Mouse (Mus musculus) small intestine, adult 2 months (tissue): ENCODE measurements around the gene Dab1. TPM values are rescaled to one million over a fixed set of nuclear protein-coding genes. Genes with fewer than 3 reads are reported as not detected.

Source experiments
- H3K27ac ChIP-seq: fragments of 200-500 bp; 2 replicates; pipeline ENCODE4 v1.5.1; 2012; ENCODE audit warnings: low read depth, low read length, control low read depth, inconsistent platforms; ENCODE audit not compliant: insufficient read depth
- H3K27me3 ChIP-seq: fragments of 200-500 bp; 2 replicates; pipeline ENCODE4 v1.6.1; 2012; ENCODE audit warnings: mild to moderate bottlenecking, moderate library complexity, low read length, inconsistent platforms; ENCODE audit not compliant: control insufficient read depth, insufficient read depth
- H3K36me3 ChIP-seq: fragments of 200-500 bp; 2 replicates; pipeline ENCODE4 v1.6.1; 2012; ENCODE audit warnings: mild to moderate bottlenecking, low read length, control low read depth, inconsistent platforms; ENCODE audit not compliant: control insufficient read depth, insufficient read depth
- H3K4me1 ChIP-seq: fragments of 200-500 bp; 2 replicates; pipeline ENCODE4 v1.6.1; 2012; ENCODE audit warnings: low read length, inconsistent platforms, mixed read lengths; ENCODE audit not compliant: control insufficient read depth, insufficient read depth, insufficient read length
- H3K4me3 ChIP-seq: fragments of 200-500 bp; 2 replicates; pipeline ENCODE4 v1.5.1; 2012; ENCODE audit warnings: low read depth, mild to moderate bottlenecking, control low read depth, inconsistent platforms, low read length, moderate library complexity
- CTCF ChIP-seq: fragments of 200-500 bp; IDR thresholded peaks from 2 replicates; pipeline ENCODE4 v1.5.1; 2012; ENCODE audit warnings: low read depth, mild to moderate bottlenecking, control low read depth, inconsistent platforms, low read length, moderate library complexity, mixed read lengths; ENCODE audit not compliant: insufficient replicate concordance, insufficient read length; ENCODE audit errors: extremely low read depth
- POLR2A ChIP-seq: fragments of 200-500 bp; IDR thresholded peaks from 2 replicates; pipeline ENCODE4 v1.6.1; 2012; ENCODE audit warnings: low read depth, mild to moderate bottlenecking, control low read depth, inconsistent platforms, low read length, moderate library complexity
- WGBS: fragments of 180-500 bp; shearing (Covaris S2); methylation state at CpG from one replicate; pipeline ENCODE4 v1.1.7; 2018; 5-methylcytosine and 5-hydroxymethylcytosine counted together
- polyA plus RNA-seq: library from polyadenylated mRNA; depleted of rRNA; stranded (reverse); fragments of >200 nt; gene quantifications from 2 replicates; pipeline ENCODE4 v1.2.3, GENCODE M21; 2012

Gene Dab1
- polyA plus RNA-seq, 1 experiment: 57.9 TPM

- no peak overlapping the region for H3K27ac ChIP-seq
- TF ChIP-seq POLR2A (no peak), CTCF (no peak)
- H3K4me3 ChIP-seq: no peak overlapping the region
- H3K4me1 ChIP-seq: no peaks in the 10 kb centered on the region
- H3K27me3 ChIP-seq: no peaks in the 10 kb centered on the region
- H3K36me3 ChIP-seq: peaks cover 3% of the 10 kb centered on the region; the same call in 1 of the 2 replicates
- 73% methylated on average over 11 of the region's 11 CpGs for WGBS
Measured at GRCm38 (mm10) chr4:104694188-104694587, 1075.0 kb downstream of the Dab1 start.

- Histone ChIP-seq H3K4me3 (no peak overlapping the region), H3K27me3 (no peaks in the 10 kb centered on the region), H3K4me1 (no peaks in the 10 kb centered on the region), H3K27ac (no peak overlapping the region), H3K36me3 (peaks cover 3% of the 10 kb centered on the region; the same call in 1 of the 2 replicates)
- WGBS: 97% methylated on average over 3 of the region's 3 CpGs
- TF ChIP-seq POLR2A (no peak), CTCF (no peak)
Measured at GRCm38 (mm10) chr4:104696522-104696921, 1077.4 kb downstream of the Dab1 start.

GRCm38 (mm10) chr4:104697703-104698102 lies 1078.5 kb downstream of the Dab1 start:
- no peaks in the 10 kb centered on the region for H3K4me1 ChIP-seq
- TF ChIP-seq POLR2A: no peak
- no peak for TF ChIP-seq CTCF
- H3K27me3 ChIP-seq: no peaks in the 10 kb centered on the region
- peaks cover 3% of the 10 kb centered on the region; the same call in 1 of the 2 replicates for H3K36me3 ChIP-seq
- H3K4me3 ChIP-seq: no peak overlapping the region
- WGBS: 75% methylated on average over 4 of the region's 4 CpGs
- H3K27ac ChIP-seq: no peak overlapping the region

DNA sequence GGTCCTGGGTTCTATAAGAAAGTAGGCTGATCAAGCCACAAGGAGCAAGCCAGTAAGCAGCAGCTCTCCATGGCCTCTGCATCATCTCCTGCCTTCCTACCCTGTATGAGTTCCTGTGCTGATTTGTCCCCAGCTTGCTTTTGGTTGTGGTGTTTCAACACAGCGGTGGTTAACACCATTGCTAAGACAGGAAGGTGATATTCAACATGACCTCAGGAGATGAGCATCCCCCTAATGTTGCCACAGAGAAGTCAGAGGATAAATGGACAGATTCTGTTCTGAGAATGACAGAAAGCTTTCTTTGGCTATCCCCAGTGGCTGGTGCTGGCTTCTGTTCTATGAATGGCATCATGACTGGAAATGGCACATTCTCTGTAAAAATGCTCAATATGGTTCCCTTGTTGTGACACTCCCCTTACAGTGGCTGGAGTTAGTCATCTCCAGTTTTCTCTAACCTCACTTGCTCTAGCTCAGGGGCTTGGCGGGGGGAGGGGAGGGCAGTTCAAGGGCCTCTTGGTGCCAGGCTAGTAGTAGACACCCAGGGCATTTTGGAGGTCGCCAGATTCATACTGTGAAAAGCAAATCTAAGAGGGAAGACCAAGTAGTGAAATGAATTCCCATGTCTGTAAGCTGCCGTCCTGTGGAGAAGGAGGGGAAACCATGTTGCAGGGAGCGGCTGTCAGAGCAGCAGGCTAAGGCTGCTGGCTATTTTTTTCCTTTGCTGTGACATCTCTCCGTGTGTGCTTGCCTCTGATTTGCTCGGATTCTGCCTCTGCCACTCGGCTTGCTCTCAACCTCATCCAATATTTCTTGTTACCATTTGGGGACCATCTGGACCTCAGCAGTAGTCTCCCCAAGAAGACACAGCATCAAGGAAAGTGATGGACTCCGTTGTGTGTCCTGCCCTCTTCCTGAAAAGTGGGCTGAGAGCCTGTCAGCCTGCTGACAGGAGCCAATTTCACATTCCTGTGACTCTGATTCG lies 1086.8 kb downstream of the Dab1 start:
- no peak for TF ChIP-seq CTCF
- TF ChIP-seq POLR2A: no peak
- no peaks in the 10 kb centered on the region for H3K36me3 ChIP-seq
- H3K27me3 ChIP-seq: no peaks in the 10 kb centered on the region
- WGBS: 74% methylated on average over 10 of the region's 10 CpGs
- H3K4me1 ChIP-seq: no peaks in the 10 kb centered on the region
- no peak overlapping the region for H3K4me3 ChIP-seq
- H3K27ac ChIP-seq: no peak overlapping the region

DNA sequence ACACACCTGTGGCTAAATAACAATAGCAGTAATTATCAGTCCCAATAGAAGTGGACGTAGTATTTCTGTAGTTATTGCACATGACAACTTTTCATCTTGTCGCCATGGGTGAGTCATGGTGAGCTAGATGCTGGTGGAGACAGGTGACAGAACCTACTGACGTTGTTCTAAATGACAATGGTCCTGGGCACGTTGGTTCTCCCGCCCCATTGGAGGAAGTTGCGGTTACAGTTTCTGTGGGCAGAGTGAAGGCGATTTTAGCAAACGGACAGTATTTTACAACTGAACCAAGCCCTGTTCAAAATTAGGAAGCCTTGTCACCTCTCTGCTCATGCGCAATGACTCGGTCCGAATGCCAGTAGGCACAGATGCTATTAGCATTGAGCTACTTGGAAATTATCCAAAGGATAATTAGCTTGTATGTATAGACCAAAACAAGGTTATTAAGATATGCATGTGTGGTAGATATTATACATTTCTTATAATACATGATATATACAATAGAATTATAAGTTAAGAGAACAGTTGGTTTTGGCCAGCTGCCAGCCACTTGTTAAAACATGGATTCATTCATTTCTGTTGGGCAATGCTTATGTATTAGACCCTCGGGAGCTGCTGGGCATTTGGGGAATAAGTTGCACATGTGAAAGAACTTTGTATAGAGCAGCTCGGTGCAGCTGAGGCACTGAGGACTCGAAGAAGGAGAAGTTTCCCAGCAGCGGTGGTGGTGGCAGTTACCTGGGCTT lies 1093.4 kb downstream of the Dab1 start:
- Histone ChIP-seq H3K36me3 (no peaks in the 10 kb centered on the region), H3K27ac (no peak overlapping the region), H3K4me3 (no peak overlapping the region), H3K4me1 (peaks cover 11% of the 10 kb centered on the region), H3K27me3 (no peaks in the 10 kb centered on the region)
- 73% methylated on average over 15 of the region's 15 CpGs for WGBS
- no peak for TF ChIP-seq POLR2A
- TF ChIP-seq CTCF: no peak

- WGBS: 42% methylated on average over 9 of the region's 9 CpGs
- TF ChIP-seq CTCF (no peak), POLR2A (no peak)
- no peak overlapping the region for H3K4me3 ChIP-seq
- H3K4me1 ChIP-seq: peaks cover 21% of the 10 kb centered on the region
- H3K36me3 ChIP-seq: no peaks in the 10 kb centered on the region
- no peaks in the 10 kb centered on the region for H3K27me3 ChIP-seq
- H3K27ac ChIP-seq: no peak overlapping the region; the same call in 1 of the 2 replicates
Measured at GRCm38 (mm10) chr4:104714925-104715519, 1095.9 kb downstream of the Dab1 start.

GRCm38 (mm10) chr4:104715857-104716256 lies 1096.7 kb downstream of the Dab1 start:
- TF ChIP-seq POLR2A (no peak), CTCF (no peak)
- H3K27ac ChIP-seq: no peak overlapping the region
- H3K4me1 ChIP-seq: peaks cover 21% of the 10 kb centered on the region
- H3K36me3 ChIP-seq: peaks cover 2% of the 10 kb centered on the region; the same call in 1 of the 2 replicates
- H3K4me3 ChIP-seq: no peak overlapping the region
- 39% methylated on average over 6 of the region's 6 CpGs for WGBS
- H3K27me3 ChIP-seq: no peaks in the 10 kb centered on the region
